Mouse (Mus musculus) kidney, adult 18-20 months (tissue): ENCODE data around the gene Lbr.

Source experiments
- DNase-seq: peaks from one replicate; pipeline ENCODE4 v3.0.0; 2021

Lbr gene

DNA sequence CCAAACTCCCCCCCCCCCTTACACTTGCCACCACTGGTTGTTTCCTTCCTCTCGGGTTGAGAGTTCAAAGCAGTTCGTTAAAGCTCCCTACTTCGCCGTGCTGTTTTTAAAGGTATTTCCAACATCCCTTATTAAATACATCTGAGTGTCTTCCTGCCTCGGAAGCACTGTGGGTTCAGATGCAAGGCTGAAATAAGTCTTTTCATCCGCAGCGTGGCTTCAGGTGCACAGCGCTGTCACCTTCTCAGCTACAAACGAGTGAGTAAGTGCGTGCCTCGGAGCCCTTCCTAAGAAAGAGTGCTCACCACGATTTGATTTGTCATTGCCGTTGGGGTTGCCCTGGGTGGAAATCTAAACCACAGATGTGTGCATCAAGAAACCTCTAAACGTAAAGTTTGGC is at the start of gene Lbr:
Lbr (minus strand) TSS at position 266 of the 400 bp plus-strand sequence.
- DNase-seq = no peak

DNA sequence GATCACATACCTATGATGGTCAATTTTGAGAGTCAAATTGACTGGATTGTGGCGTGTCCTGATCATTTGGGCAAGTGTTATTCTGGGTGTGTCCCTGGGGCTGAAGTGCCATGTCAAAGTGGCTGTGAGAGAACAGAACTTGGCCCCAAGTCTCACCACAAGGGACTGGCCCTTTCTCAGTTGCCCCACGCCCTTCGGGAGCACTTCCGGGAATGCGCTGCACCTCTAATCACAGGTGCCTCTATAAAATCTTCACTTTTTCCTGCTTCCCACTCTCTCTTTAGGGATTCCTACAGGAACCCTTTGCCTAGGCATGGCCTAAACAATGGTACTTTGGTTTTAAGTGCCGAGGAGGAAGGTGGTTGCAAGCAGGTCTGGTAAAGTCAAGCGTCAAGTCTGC is 46.8 kb upstream of the Lbr start:
- DNase-seq = no peak

- DNase-seq = peak; percentile 92
Observed at GRCm38 (mm10) chr1:181888801-181889200, 46.0 kb upstream of the Lbr start.

- peak; percentile 74 for DNase-seq
Observed at GRCm38 (mm10) chr1:181881532-181881931, 38.7 kb upstream of the Lbr start.

- no peak for DNase-seq
Observed at GRCm38 (mm10) chr1:181880752-181881325, 38.0 kb upstream of the Lbr start.

- no peak for DNase-seq
Observed at GRCm38 (mm10) chr1:181878436-181878835, 35.6 kb upstream of the Lbr start.

DNA sequence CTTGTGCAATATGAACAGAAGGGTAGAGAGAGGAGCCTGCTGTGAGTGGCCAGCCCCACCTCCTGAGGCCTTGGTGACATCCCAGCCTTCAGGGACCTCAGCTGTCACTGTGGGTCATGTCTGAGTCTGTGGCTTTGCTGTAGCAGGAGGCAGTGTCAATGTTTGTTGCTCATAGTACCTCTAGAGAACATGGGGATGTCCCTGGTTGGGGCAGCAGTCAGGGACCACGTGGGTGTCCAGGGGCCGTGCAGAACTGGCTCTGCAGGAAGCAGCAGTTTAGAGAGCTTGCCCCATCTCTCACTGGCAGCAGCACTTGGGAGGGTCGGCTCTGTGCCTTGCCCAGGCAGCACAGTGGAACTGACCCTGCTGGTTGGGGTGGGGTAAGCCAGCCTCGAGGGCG is 34.2 kb upstream of the Lbr start:
- no peak for DNase-seq

GRCm38 (mm10) chr1:181876656-181877055 is 33.8 kb upstream of the Lbr start:
- DNase-seq = no peak

DNA sequence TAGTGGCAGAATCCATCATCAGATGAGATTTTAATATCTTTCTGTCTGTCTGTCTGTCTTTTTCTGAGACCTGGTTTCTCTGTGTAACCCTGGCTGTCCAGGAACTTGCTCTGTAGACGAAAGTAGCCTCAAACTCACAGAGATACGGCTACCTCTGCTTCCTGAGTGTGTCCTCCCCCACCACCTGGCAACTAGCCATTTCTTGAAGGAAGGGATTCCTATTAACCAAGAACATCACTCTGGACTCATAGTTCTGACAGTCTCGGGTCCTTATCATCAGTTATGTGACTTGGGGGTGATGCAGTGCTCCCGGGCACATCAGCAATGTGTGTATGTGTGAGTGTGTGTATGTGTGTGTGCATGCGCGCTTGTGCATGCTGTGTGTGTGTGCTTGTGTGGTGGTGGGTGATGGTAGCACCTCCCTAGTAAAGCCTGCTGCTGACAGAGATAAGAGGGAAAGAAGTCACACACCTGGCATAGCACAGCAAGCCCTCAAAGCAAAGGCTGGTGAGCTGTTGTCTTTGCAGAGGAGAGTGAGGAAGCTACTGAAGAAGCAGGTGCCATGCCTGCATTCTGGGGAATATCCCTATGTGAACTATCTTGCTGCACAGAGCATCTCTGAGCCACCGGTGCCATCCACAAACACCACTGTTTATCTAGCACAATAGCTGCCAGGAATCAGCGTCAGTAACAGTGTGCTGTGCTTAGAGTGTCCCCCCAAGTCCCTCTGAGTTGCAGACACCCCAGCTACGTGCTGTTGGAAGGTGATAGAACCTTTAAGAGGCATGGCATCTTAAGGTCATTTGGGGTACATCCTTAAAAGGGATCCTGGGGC is 30.5 kb upstream of the Lbr start:
- DNase-seq = no peak

DNA sequence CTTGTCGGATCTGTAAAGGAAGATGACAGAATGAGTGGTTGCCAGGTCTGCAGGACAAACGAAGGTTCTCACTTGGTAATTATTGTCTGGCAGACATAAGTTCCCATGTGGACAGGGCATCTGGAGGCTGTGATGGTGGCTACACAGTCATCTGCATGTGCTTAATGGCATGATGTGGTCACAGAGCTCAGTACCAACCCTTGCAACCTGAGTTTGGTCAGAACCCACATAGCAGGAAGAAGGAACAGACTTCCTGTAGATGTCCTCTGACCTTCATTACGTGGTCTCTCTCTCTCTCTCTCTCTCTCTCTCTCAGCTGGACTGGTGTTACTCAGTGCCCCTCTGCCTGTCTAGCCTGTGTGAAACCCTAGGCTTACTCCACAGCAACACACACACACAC is 29.8 kb upstream of the Lbr start:
- no peak for DNase-seq

GRCm38 (mm10) chr1:181866429-181867280 is 23.8 kb upstream of the Lbr start:
- DNase-seq = no peak

GRCm38 (mm10) chr1:181865863-181866216 is 23.0 kb upstream of the Lbr start:
- DNase-seq = no peak

- DNase-seq = peak; percentile 20
Observed at GRCm38 (mm10) chr1:181864971-181865862, 22.4 kb upstream of the Lbr start.

GRCm38 (mm10) chr1:181863431-181863830 is 20.6 kb upstream of the Lbr start:
- no peak for DNase-seq

GRCm38 (mm10) chr1:181862676-181863374 is 20.0 kb upstream of the Lbr start:
- peak; percentile 33 for DNase-seq

DNA sequence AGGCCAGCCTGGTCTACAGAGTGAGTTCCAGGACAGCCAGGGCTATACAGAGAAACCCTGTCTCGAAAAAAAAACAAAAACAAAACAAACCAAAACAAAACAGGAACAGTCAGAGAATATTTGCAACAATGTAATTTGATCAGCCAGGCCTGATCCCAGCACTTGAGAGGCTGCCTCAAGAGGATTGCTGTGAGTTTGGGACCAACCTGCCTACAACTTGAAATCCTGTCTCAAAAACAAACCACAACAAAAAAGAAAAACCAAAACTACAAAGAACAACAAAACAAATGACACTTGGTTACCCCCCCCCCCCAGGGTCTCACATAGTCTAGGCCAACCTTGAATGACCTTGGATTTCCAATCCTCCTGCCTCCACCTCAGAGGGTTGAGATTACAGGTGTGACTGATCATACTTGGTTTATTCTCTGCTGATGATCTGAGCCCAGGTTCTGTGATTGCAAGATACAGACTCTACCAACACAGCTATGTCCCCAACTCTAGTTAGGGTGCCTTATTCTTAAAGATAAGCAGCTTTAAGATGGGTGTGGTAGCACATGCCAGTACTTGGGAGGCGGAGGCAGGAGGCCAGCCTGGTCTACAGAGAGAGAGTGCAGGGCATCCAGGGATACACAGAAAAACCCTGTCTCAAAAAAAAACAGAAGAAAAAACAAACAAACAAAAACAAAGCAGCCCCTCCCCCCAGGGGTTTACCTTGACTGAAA is 18.5 kb upstream of the Lbr start:
- DNase-seq = no peak

- DNase-seq = peak; percentile 69
Observed at GRCm38 (mm10) chr1:181860659-181861058, 17.8 kb upstream of the Lbr start.

GRCm38 (mm10) chr1:181856329-181856728 is 13.5 kb upstream of the Lbr start:
- DNase-seq = no peak

DNA sequence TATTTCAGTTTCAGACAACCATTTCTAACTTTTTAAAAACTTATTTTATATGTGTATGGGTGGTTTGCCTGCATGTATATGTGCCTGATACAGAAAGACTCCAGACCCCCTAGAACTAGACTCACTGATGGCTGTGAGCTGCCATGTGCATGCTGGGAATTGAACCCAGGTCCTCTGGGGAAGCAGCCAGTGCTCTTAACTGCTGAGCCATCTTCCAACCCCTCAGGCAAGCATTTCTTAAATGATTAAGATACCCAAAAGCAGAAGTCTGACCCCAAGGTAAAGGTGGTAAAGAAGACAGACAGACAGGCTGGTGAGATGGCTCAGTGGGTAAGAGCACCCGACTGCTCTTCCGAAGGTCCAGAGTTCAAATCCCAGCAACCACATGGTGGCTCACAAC is 12.0 kb upstream of the Lbr start:
- DNase-seq = no peak

- peak; percentile 46 for DNase-seq
Observed at GRCm38 (mm10) chr1:181853081-181853736, 10.4 kb upstream of the Lbr start.

DNA sequence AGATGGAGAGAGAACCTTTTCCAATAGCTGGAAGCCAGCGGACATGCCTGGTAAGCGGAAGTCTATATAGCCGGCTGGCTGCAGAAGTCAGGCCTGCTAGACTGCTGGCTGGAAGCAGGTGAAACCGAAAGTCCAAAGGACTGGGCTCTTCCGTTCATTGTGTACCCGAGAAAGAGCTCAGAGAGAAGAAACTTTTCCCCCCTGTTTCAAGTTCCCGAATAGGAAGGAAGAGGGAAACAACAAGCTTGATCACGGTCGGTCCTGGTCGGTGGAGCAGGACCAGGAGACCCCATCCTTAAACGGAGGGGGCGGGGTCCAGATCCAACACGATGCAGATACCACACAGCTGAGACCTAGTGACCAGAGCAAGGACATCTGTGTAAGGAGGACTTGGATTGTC is 9.6 kb upstream of the Lbr start:
- peak; percentile 28 for DNase-seq
